Mouse (Mus musculus): ENCODE results near the gene Cabp2. TPM values are rescaled to one million over a fixed set of nuclear protein-coding genes. Genes with fewer than 3 reads are reported as not detected.

Cabp2 gene
- polyA plus RNA-seq (2014; fragmentation: Illumina TruSeq; extraction: RNeasy Lipid Tissue Mini Kit (QIAGEN cat#74804); ENCODE audit: low read depth, low replicate concordance): not detected

DNA sequence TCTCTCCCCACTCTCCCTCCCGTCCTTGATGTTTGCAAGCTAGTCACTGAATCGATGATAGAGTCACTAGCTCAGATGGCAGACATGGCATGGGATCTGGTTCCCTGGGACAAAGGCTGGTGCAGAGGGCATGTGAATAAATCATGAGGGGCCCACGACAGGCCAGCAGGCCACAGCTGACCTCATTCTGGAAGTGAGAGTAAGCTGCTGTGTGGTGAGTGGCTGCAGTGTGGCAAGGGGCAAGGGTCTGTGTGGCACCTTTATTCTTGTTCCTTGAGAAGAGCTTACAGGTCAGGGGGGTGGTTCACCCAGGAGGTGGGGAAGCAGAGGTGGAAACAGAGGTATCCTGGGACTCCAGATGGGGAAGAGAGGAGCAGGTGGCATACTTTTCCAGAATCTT, at the start of gene Cabp2:
TSS of gene Cabp2 (plus strand) at position 185 of the 400 bp plus-strand sequence.

DNA sequence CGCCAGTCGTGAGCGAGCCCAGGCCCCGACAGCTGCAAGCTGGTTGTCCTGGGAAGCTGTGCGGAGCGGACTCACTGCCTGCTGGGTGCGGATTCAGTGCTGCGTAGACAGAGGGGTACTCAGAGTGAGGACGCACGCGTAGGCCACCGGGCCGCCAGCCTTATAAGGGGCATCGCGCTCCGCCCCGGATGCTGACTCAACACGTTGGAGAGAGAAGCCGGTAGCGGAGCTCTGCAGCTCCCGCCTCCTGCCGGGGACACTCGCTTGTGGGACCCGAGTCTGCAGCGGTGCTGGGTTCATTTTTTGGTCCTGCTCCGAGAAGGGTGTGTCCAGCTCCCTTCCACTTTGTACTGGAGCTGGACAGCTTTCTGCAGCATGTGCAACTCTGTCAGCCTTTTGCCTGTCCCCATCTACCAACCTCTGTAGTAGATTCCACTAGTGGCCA, 43.6 kb upstream of the Cabp2 start, which contains the start of gene Gstp1:
TSS of gene Gstp1 (minus strand) at position 198 of the 445 bp plus-strand sequence.

DNA sequence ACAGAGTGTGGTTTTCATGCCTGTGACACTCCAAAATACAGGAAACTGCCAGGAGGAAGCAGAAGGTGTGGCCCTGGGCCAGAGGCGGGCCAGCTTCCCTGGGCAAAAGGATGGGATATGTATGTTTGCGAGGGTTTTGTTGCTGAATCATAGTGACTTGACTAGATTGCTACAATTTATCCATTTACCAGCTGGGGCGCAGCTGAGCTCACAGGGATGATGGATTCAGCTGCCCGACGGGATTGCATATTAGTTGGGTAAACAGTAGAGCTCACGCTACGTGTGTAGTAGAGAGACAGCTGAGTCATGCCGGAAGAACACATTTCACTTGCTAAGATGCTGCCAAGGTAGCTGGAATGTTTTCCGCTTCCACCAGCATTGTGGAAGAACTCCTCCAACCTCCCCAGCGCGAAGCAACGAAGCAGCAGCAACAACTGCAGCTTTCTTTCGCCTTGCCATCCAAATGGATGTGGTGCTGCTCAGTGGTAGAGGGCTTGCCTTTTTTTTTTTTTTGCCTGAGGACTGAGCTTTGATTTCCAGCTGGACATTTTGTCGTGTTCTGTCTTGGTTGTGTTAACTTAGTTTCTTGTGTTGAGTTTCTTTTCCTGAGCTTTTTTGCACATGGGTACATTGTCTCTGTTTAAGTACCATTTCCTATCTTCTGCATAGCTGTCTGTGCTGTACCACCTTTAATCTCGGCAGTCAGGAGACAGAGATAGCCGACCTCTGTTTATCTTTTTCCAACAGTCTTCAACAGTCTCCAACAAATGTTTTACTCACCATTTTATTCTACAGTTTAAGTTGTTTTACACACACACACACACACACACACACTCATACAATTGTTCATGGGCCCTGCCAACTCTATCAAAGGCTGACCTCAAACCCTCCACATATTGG, 35.2 kb upstream of the Cabp2 start, which contains the start of gene Gstp2:
TSS of gene Gstp2 (minus strand) at position 58 of the 900 bp plus-strand sequence.

DNA sequence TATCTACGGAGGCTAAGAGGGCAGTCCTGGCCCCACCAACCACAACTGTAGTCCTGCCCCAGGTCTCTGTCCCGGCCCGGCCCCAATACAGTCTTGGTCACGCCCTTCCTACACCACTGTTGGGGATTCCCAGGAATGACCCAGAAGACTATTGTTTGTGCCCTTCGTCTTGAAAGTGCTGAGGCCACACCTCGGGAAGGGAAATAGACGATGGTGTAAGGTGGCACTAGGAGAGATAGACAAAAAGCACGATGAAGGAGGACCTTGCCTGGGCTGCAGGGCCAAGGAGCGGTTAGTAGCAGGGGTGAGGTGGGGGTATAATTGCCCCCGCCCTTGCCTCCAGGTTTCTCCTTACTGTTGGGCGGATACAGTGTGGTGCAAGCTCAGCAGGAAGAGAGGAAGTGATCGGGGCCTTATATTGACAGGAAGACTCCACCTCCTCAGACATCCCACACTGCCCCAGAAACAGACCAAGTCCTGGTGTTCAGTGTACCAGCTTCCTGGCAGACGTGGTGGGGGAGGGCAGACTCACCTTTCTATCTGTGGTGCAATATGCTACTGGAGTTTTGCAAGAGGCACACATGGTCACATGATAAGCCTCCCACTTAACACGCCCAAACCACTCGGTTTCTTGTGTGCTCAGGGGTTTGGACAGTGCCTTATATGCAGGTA, 22.2 kb upstream of the Cabp2 start, which contains the start of gene Gstp3:
TSS of gene Gstp3 (minus strand) at position 501 of the 672 bp plus-strand sequence.

DNA sequence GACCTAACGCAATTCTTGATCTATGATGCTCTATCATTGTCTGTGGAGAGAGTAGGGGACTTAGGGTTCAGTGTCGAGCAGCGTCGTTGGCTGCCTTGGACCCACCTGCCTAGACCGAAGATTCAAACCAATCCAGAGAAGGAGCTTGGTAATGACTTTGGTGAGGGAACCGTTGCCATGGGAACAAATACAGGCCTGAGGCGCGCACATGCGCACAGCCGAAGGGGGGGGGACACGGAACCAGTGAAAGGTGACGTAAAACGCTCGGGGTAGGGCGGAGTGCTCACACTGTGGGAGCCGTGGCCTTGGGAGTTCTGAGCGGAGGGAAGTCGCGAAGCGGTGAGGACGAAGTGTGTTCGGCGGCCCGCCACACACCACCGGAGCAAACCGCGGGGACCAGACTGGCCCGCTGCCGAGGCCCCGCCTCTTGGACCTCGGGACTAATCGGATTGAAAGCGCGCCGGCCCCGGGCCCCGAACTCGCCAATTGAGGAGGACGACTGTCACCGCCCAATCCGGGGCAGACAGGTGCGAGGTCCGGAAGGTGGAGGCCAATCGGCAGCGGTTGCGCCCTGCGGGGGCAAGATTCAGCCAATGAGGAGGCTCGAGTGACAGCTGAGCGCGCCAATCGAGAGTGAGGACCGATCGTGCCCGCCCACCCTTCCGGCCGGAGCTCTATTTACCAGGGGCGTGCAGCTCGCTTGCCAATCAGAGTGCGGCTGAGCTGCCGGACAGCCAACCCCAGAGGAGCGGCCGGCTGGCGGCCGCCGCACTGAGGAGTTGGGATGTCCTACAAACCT, 15.5 kb downstream of the Cabp2 start, which contains the start of gene Cdk2ap2:
TSS of gene Cdk2ap2 (plus strand) at position 541 of the 799 bp plus-strand sequence.

DNA sequence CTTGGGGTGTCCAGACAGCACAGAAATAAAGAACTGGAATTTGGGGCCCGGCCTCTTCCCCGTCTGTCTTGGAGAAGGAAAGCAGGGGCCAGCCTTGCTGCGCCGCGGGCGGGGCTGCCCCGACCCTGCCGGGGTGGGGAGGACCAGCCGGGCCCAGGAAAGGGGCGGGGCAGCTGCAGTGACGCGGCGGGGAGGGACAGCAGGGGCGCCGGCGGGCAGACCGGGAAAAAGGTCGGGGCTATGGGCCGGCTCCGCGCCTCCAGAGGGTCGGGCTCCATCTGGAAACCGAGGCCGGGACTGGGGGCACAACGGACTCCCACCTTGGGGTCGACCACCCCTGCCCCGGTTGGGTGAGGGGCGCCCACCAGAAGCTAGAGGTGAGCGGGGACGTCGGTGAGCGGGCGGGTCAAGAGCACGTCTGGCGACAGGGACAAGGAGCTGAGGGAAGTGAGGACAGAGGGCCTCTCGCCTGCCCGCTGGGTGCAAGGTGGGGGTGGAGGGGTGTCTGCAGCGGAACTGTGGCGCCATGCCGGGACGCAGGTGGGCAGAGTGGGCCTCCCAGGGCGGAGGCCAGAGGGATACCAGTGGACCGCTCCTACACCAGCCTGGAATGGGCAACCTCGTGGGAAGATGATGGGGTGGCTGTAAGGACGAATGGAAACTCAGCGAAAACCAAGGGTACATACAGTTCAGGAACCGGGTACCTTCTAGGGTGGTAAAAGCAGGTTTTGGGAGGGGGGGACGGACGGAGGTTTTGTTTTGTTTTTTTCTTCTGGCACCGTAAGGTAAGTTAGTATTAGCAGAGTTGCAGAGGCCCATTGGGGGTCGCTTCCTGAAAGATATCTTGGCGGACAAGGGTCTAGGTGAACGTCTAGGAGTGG, 18.7 kb downstream of the Cabp2 start, which contains the start of gene Pitpnm1:
TSS of gene Pitpnm1 (plus strand) at position 162 of the 881 bp plus-strand sequence.

DNA sequence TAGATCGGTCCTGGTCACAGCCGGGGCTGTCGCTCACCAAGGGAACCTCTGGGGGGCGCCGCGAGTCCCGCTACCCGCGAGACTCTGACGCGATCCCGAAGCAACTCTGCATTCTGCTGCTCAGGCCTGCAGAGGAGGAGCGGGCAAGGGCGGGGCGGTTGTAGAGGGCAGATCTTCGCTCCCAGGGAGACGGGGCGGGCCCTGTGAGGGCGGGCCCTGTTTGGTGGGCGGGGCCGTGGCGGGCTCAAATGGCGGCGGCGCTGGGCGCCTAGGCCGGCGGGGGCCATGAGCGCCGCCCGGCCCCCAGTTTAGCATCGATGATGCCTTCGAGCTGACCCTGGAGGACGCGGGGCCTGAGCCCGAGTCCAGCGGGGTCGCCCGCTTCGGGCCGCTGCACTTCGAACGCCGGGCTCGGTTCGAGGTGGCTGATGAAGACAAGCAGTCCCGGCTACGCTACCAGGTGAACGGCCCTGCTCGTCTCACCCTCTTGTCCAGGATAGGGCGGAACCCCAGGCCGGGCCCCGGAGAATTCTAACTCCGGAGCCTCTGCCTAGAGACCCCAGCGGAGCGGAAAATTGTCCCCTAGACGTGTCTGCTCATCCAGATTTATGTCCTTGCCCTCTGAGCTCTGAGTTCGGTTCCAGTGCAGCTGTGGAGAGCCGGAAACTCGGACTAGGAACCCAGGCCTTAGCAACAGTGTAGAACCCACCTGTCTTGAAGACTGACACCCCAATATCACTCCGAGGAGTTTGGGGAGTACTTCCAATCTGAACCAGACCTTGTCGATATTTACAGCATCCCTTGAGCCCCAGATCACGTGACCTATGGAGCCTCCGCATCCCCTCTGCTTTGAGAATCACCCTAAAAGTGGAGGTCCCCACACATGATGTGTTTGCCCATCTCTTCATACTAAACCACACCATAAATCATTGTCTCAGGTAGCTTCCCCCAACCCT, 44.6 kb downstream of the Cabp2 start, which contains the start of gene Aip:
TSS of gene Aip (minus strand) at position 118 of the 956 bp plus-strand sequence.

Other genes starting within 250 kb of the Cabp2 start
- 87.4 TPM for gene Chka, start 229.8 kb upstream of the Cabp2 start, polyA plus RNA-seq (2014; fragmentation: Illumina TruSeq; extraction: RNeasy Lipid Tissue Mini Kit (QIAGEN cat#74804); ENCODE audit: low read depth, low replicate concordance)
- 7.2 TPM for gene Tcirg1, start 174.4 kb upstream of the Cabp2 start, polyA plus RNA-seq (2014; fragmentation: Illumina TruSeq; extraction: RNeasy Lipid Tissue Mini Kit (QIAGEN cat#74804); ENCODE audit: low read depth, low replicate concordance)
- 7.7 TPM for gene Ndufs8, start 168.8 kb upstream of the Cabp2 start, polyA plus RNA-seq (2014; fragmentation: Illumina TruSeq; extraction: RNeasy Lipid Tissue Mini Kit (QIAGEN cat#74804); ENCODE audit: low read depth, low replicate concordance)
- not detected for gene Aldh3b1, start 151.8 kb upstream of the Cabp2 start, polyA plus RNA-seq (2014; fragmentation: Illumina TruSeq; extraction: RNeasy Lipid Tissue Mini Kit (QIAGEN cat#74804); ENCODE audit: low read depth, low replicate concordance)
- 3.1 TPM for gene Unc93b1, start 146.4 kb upstream of the Cabp2 start, polyA plus RNA-seq (2014; fragmentation: Illumina TruSeq; extraction: RNeasy Lipid Tissue Mini Kit (QIAGEN cat#74804); ENCODE audit: low read depth, low replicate concordance)
- gene Aldh3b3, start 122.9 kb upstream of the Cabp2 start, polyA plus RNA-seq (2014; fragmentation: Illumina TruSeq; extraction: RNeasy Lipid Tissue Mini Kit (QIAGEN cat#74804); ENCODE audit: low read depth, low replicate concordance): 0.64 TPM
- not detected for gene Aldh3b2, start 109.2 kb upstream of the Cabp2 start, polyA plus RNA-seq (2014; fragmentation: Illumina TruSeq; extraction: RNeasy Lipid Tissue Mini Kit (QIAGEN cat#74804); ENCODE audit: low read depth, low replicate concordance)
- 15.3 TPM for gene Acy3, start 95.0 kb upstream of the Cabp2 start, polyA plus RNA-seq (2014; fragmentation: Illumina TruSeq; extraction: RNeasy Lipid Tissue Mini Kit (QIAGEN cat#74804); ENCODE audit: low read depth, low replicate concordance)
- gene Tbx10, start 88.8 kb upstream of the Cabp2 start, polyA plus RNA-seq (2014; fragmentation: Illumina TruSeq; extraction: RNeasy Lipid Tissue Mini Kit (QIAGEN cat#74804); ENCODE audit: low read depth, low replicate concordance): not detected
- gene Nudt8, start 81.0 kb upstream of the Cabp2 start, polyA plus RNA-seq (2014; fragmentation: Illumina TruSeq; extraction: RNeasy Lipid Tissue Mini Kit (QIAGEN cat#74804); ENCODE audit: low read depth, low replicate concordance): not detected
- gene Gm49405, start 81.0 kb upstream of the Cabp2 start, polyA plus RNA-seq (2014; fragmentation: Illumina TruSeq; extraction: RNeasy Lipid Tissue Mini Kit (QIAGEN cat#74804); ENCODE audit: low read depth, low replicate concordance): 0.13 TPM
- not detected for gene Doc2g, start 78.3 kb upstream of the Cabp2 start, polyA plus RNA-seq (2014; fragmentation: Illumina TruSeq; extraction: RNeasy Lipid Tissue Mini Kit (QIAGEN cat#74804); ENCODE audit: low read depth, low replicate concordance)
- gene Ndufv1, start 68.8 kb upstream of the Cabp2 start, polyA plus RNA-seq (2014; fragmentation: Illumina TruSeq; extraction: RNeasy Lipid Tissue Mini Kit (QIAGEN cat#74804); ENCODE audit: low read depth, low replicate concordance): 25.4 TPM
- 51.4 TPM for gene Gstp1, start 43.6 kb upstream of the Cabp2 start, polyA plus RNA-seq (2014; fragmentation: Illumina TruSeq; extraction: RNeasy Lipid Tissue Mini Kit (QIAGEN cat#74804); ENCODE audit: low read depth, low replicate concordance)
- gene Gstp2, start 35.6 kb upstream of the Cabp2 start, polyA plus RNA-seq (2014; fragmentation: Illumina TruSeq; extraction: RNeasy Lipid Tissue Mini Kit (QIAGEN cat#74804); ENCODE audit: low read depth, low replicate concordance): 1.1 TPM
- 2.0 TPM for gene Gstp3, start 22.0 kb upstream of the Cabp2 start, polyA plus RNA-seq (2014; fragmentation: Illumina TruSeq; extraction: RNeasy Lipid Tissue Mini Kit (QIAGEN cat#74804); ENCODE audit: low read depth, low replicate concordance)
- gene Cdk2ap2, start 15.6 kb downstream of the Cabp2 start, polyA plus RNA-seq (2014; fragmentation: Illumina TruSeq; extraction: RNeasy Lipid Tissue Mini Kit (QIAGEN cat#74804); ENCODE audit: low read depth, low replicate concordance): 1.9 TPM
- 0.19 TPM for gene Pitpnm1, start 18.4 kb downstream of the Cabp2 start, polyA plus RNA-seq (2014; fragmentation: Illumina TruSeq; extraction: RNeasy Lipid Tissue Mini Kit (QIAGEN cat#74804); ENCODE audit: low read depth, low replicate concordance)
- gene Aip, start 44.3 kb downstream of the Cabp2 start, polyA plus RNA-seq (2014; fragmentation: Illumina TruSeq; extraction: RNeasy Lipid Tissue Mini Kit (QIAGEN cat#74804); ENCODE audit: low read depth, low replicate concordance): 0.53 TPM
- gene Gpr152, start 58.2 kb downstream of the Cabp2 start, polyA plus RNA-seq (2014; fragmentation: Illumina TruSeq; extraction: RNeasy Lipid Tissue Mini Kit (QIAGEN cat#74804); ENCODE audit: low read depth, low replicate concordance): not detected
- gene Cabp4, start 62.5 kb downstream of the Cabp2 start, polyA plus RNA-seq (2014; fragmentation: Illumina TruSeq; extraction: RNeasy Lipid Tissue Mini Kit (QIAGEN cat#74804); ENCODE audit: low read depth, low replicate concordance): 0.26 TPM
- 19.7 TPM for gene Coro1b, start 67.0 kb downstream of the Cabp2 start, polyA plus RNA-seq (2014; fragmentation: Illumina TruSeq; extraction: RNeasy Lipid Tissue Mini Kit (QIAGEN cat#74804); ENCODE audit: low read depth, low replicate concordance)
- 2.3 TPM for gene Ptprcap, start 72.0 kb downstream of the Cabp2 start, polyA plus RNA-seq (2014; fragmentation: Illumina TruSeq; extraction: RNeasy Lipid Tissue Mini Kit (QIAGEN cat#74804); ENCODE audit: low read depth, low replicate concordance)
- 3.4 TPM for gene Rps6kb2, start 81.8 kb downstream of the Cabp2 start, polyA plus RNA-seq (2014; fragmentation: Illumina TruSeq; extraction: RNeasy Lipid Tissue Mini Kit (QIAGEN cat#74804); ENCODE audit: low read depth, low replicate concordance)
- 0.64 TPM for gene Carns1, start 93.9 kb downstream of the Cabp2 start, polyA plus RNA-seq (2014; fragmentation: Illumina TruSeq; extraction: RNeasy Lipid Tissue Mini Kit (QIAGEN cat#74804); ENCODE audit: low read depth, low replicate concordance)
- not detected for gene Tbc1d10c, start 109.7 kb downstream of the Cabp2 start, polyA plus RNA-seq (2014; fragmentation: Illumina TruSeq; extraction: RNeasy Lipid Tissue Mini Kit (QIAGEN cat#74804); ENCODE audit: low read depth, low replicate concordance)
- 76.1 TPM for gene Ppp1ca, start 110.5 kb downstream of the Cabp2 start, polyA plus RNA-seq (2014; fragmentation: Illumina TruSeq; extraction: RNeasy Lipid Tissue Mini Kit (QIAGEN cat#74804); ENCODE audit: low read depth, low replicate concordance)
- 1.6 TPM for gene Rad9a, start 120.1 kb downstream of the Cabp2 start, polyA plus RNA-seq (2014; fragmentation: Illumina TruSeq; extraction: RNeasy Lipid Tissue Mini Kit (QIAGEN cat#74804); ENCODE audit: low read depth, low replicate concordance)
- 0.56 TPM for gene Clcf1, start 132.7 kb downstream of the Cabp2 start, polyA plus RNA-seq (2014; fragmentation: Illumina TruSeq; extraction: RNeasy Lipid Tissue Mini Kit (QIAGEN cat#74804); ENCODE audit: low read depth, low replicate concordance)
- not detected for gene AC109138.7, start 132.8 kb downstream of the Cabp2 start, polyA plus RNA-seq (2014; fragmentation: Illumina TruSeq; extraction: RNeasy Lipid Tissue Mini Kit (QIAGEN cat#74804); ENCODE audit: low read depth, low replicate concordance)
- 1.7 TPM for gene Pold4, start 150.3 kb downstream of the Cabp2 start, polyA plus RNA-seq (2014; fragmentation: Illumina TruSeq; extraction: RNeasy Lipid Tissue Mini Kit (QIAGEN cat#74804); ENCODE audit: low read depth, low replicate concordance)
- gene Ssh3, start 187.6 kb downstream of the Cabp2 start, polyA plus RNA-seq (2014; fragmentation: Illumina TruSeq; extraction: RNeasy Lipid Tissue Mini Kit (QIAGEN cat#74804); ENCODE audit: low read depth, low replicate concordance): 1.8 TPM
- gene Ankrd13d, start 201.6 kb downstream of the Cabp2 start, polyA plus RNA-seq (2014; fragmentation: Illumina TruSeq; extraction: RNeasy Lipid Tissue Mini Kit (QIAGEN cat#74804); ENCODE audit: low read depth, low replicate concordance): not detected
- gene Grk2, start 224.6 kb downstream of the Cabp2 start, polyA plus RNA-seq (2014; fragmentation: Illumina TruSeq; extraction: RNeasy Lipid Tissue Mini Kit (QIAGEN cat#74804); ENCODE audit: low read depth, low replicate concordance): 4.7 TPM

All from liver, adult 10 weeks (tissue).